Mouse (Mus musculus) embryo, embryonic 11 days (tissue): ENCODE data around the gene Prkcq.

Experiments used
- DNase-seq: peaks from one replicate; pipeline ENCODE4 v3.0.0-alpha.2; 2015

The Prkcq gene

DNA sequence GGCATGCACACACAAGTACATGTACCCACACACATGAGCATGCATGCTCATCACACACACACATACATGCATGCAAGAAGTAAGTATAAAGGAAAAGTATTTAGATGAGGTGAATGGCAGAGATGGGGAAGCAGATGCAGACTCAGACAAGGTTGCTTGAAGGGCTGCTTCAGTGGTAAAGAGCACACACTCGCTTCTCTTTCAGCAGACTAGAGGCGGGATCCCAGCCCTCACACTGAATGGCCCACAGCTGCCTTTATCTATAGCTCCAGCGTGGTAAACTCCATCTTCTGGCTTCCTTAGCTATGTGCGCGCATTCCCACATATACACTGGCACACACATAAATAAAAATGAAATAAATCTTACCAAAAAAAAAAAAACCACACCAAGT, 53.6 kb downstream of the Prkcq start:
- DNase-seq, result no peak

DNA sequence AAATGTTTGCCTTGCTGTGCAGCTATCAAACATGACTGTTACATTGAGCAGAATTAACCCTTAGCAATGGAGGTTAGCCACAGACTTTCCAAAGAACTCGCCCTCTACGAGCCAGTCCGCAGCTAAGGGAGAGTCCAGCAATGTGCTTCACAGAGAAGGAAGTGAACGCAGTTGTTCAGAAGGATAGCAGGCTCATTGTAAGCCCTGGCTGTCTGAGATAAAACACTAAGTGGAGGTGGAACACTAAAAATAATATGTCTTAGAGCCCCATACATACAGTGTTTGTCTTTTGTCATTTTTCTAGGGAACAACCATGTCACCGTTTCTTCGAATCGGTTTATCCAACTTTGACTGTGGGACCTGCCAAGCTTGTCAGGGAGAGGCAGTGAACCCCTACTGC, 54.6 kb downstream of the Prkcq start:
- no peak for DNase-seq

DNA sequence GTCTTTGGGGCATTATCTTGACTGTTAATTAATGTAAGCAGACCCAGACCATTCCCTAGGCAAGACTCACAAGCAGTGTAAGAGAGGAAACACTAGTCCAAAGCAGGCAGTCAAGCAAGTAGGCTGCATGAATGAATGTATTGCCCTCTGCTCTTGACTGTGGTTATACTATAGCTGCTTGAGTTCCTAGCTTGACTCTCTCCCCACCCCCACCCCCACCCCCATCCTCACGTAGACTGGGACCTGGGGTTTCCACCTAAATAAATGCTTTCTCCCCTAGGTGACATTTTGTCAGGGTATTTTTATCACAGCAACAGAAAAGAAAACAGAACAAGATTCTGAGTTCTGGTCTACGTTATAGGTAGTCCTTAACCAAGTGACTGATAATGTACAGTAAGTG, 57.2 kb downstream of the Prkcq start:
- DNase-seq, result no peak

DNA sequence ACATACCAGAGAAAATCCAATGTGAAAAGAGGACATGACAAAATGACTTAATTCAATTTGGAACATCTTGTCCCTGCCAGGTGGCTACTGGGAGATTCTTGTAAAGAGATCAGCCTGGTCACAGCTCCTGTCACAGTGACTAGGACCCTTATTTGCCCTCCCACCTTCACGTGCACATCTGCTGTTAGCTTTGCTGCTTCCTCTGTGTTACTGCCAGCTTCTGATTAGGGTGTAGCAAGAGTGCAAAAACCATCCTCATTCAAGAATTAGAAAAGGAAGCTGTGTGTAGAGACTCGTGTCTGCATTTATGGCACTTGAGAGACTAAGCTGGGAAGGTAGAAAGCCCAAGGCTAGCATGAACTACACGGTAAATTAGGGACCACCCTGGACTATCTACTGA, 59.2 kb downstream of the Prkcq start:
- no peak for DNase-seq

DNA sequence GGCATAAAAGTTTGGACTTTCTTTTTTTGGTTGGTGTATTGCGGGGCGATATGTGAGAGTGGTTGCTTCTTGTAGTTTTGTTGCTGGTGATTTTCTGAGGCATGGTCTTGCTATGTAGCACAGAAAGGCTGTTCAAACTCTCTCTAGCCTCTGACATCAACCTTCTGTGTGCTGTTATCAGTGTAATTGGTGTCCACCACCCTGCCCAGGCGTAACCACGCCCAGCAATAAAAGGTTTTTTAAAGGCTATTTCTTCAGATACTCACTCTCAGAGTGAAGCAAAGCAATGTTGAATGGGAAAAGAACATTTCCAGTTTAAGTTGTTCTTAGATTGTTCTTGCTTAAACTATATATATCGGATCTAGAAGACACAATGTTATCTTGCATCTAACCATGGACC, 60.1 kb downstream of the Prkcq start:
- no peak for DNase-seq

DNA sequence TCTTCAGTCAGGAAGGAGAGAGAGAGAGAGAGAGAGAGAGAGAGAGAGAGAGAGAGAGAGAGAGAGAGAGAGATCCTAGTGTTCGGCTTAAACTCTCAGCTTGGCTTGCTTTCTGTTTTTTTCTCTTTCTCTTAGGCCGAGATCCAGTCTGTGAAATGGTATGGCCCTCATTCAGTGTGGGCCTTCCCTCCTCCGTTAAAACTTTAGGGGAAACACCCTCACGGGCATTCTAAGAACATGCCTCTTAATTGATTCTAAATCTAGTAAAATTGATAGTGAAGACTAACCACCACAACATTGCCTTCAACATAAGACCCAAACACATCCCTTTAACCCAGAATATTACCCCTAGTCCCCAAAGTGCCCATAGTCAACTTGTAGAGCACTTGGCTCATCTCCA, 66.3 kb downstream of the Prkcq start:
- DNase-seq, result no peak

DNA sequence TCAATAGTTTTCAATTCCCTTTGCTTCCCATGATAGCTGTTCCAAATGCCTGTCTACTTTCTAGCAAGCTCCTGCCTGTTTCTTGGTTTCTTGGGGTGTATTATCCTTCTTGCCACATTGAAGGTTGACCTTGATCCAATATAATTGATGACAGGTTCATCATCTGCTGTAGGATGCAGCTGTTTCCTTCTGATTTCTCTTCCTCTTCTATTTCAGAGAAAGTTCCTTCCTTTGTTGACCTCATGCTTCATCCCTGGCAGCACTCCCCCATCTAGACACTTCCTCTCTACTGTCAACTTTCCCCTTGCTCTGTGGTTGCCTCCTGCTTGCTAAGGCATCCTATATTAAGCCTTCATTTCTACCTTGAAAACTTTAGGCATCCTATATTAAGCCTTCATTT, 67.6 kb downstream of the Prkcq start:
- no peak for DNase-seq

DNA sequence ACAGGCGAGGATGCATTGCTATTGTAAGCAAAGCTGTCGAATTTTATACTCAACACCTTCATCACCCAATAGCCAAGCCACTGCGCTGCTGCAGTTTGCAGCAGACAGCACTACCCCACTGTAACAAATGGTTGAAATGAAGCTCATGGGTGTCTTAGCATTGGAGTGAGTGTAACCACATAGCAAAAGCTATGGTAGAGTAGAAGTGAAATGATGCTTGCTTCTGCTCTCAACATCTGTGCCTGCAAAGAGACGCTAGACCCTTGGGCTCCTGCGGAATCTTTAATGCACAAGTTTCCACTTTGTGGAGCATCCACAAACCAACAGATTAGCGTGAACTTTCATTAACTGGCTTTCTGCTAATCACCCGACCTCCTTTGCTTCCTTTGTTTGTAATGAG, 74.0 kb downstream of the Prkcq start:
- no peak for DNase-seq

DNA sequence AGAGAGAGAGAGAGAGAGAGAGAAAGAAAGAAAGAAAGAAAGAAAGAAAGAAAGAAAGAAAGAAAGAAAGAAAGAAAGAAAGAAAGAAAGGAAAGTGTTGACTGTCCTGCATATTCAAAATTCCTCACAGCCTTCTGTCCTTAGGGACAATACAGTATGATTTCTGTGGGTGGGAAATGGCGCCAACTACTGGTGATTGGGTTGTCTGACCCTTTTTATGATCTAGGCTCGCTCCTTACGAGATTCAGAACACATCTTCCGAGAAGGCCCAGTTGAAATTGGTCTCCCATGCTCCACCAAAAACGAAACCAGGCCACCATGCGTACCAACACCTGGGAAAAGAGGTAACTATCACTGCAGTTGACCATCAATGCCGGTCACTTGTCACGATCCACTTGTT, 82.0 kb downstream of the Prkcq start:
- DNase-seq, result peak; percentile 42

DNA sequence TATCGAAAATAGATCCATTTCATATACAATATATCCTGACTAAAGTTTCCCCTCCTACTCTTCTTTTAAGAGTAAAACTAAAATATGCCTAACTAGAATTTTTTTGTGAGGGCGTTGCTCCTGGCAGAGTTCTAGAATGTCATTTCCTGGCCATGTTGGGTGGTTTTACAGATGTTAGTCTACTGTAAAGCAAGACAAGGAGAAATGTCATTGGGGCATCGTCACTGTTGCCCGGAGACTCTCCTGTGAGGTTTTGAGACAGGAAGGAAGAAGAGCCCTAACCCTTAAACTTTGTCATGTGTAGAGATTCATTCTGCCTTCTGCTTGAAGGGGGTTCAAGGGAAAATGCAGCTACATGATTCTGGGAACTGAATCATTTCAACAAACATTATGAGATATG, 82.5 kb downstream of the Prkcq start:
- DNase-seq, result no peak

DNA sequence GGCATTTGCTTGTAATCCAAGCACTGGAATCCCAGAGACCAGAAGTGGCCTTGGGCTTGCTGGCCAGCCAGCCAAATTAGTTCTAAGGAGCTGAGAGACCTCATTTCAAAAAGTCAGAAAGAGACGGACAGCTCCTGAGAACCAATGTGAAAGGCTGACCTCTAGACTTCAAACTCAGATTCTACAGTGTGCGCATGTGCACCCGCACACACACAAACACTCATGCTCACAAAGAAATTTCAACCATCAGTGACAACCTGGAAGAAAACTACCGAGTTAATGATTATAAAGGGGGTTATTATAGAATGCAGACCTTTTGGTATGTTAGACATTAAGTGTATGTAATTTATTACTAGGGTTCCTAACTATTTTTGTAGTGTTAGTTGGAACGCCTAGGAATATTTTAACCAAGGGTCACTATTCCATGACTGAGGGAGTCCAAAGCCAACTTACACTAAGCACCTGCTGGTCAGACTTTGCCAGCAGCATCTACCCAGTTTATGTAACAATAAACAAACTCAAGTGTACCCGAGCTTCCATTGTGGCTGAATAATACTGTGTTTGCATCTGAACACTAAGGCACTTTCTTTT, 85.4 kb downstream of the Prkcq start:
- DNase-seq, result no peak

DNA sequence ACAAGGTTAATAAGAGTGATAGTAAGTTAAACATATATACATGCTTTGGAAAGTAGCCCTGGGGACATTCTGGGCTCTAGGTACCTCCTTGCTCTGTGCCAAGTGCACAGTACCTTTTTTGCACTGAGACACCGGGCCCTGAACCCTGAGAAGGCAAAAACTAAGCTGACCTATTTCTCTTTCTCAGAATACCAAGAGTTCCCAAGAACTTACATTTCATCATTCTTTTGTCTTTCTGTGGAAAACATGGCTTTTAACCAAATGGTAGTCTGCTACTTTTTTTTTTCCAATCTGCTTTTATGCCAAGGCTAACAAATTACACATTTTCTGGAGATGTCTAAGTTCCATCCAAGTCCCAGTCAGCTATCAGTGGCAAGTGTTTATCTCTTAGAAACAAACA, 86.3 kb downstream of the Prkcq start:
- no peak for DNase-seq

DNA sequence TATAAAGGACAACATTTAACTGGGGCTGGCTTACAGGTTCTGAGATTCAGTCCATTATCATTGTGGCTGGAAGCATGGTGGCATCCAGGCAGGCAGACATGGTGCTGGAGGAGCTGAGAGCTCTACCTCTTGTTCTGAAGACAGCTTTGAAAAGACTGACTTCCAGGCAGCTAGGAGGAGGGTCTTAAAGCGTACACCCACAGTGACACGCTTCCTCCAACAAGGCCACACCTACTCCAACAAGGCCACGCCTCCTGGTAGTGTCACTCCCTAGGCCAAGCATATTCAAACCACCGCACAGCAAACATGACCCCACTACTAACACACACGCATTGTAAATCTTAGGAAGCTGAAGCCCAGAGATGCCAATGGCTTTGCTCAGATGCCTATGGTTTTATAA, 87.5 kb downstream of the Prkcq start:
- no peak for DNase-seq

DNA sequence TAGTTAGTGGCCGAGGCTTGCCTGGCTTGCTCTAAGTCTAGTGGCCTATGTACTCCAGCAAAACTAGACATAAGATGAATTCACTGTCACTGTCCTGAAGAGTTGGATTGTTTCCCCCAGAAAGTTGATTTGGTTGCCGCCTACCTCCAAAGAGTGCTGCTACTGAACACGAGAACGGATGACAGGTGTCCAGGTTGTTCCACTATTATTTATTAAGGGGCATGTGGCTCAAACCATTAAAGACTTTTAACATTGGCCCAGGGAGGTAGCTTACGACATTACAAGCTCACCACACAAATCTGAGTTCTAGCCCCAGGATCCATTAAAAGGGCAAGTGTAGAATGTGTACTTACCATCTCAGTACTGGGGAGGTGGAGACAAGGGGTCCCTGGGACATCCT, 92.9 kb downstream of the Prkcq start:
- DNase-seq, result no peak

DNA sequence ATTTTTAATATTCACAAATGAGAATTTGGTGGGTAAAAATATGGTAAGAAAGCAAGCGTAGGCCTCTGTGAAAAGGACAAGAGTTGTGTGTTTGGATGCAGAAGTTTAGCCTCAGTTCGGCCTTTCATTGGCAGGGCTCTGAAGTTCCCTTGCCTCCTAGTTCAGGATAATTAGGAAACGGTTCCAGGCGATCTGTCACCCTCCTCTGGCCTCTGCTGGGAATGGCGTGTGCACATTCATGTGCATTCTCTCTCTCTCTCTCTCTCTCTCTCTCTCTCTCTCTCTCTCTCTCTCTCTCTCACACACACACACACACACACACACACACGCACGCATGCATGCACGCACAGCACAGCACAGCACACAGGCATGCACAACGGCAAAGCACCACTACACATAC, 93.5 kb downstream of the Prkcq start:
- DNase-seq, result peak; percentile 17

DNA sequence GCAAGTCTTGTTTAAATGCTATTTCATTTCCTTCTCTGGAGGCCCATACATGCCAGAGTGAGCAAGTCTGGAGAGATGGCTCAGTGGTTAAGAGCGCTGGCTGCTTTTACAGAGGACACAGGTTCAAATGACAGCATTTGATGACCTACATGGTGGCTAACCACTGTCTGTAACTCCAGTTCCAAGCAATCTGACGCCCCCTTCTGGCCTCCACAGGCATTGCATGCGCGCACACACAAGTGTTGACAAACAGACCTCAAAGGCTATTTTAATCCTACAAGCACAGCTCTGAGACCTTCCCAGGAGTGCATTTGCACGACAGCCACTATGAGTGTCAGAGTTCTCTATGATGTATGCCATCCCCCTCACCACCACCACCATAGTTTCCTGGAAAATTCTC, 94.4 kb downstream of the Prkcq start:
- no peak for DNase-seq

DNA sequence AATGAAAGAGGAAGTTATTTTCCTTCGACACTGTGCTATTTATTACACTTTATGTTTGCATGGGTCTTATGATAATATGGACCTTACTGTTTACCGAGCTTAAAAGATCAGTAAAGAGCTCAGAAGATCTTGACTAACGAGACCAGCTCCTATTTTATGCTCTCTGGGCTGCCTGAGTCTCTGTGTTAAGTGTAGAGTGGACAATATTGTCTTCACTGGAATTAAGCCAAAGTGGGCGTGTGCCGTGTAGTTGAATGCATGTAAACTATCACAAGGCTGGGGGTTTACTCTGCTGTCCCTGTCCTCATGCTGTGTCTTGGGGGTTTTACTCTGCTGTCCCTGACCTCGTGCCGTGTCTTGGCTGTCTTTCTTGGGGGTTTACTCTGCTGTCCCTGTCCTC, 107.1 kb downstream of the Prkcq start:
- DNase-seq, result no peak

DNA sequence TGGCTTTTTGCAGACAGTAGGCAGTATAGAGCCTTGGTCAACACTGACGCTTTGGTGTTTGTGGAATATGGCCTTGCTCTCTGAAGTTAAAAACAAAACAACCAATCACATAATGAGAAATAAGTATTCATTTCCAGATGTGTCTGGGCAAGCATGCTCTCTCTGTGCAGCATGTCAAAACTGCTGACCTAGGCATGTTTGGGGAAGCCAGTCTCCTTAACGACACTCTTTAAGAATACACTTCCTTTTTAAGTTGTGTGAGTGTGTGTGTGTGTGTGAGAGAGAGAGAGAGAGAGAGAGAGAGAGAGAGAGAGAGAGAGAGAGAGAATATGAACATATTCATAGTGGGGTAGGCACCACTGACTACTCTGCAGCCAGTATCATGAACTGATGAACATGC, 108.3 kb downstream of the Prkcq start:
- no peak for DNase-seq

DNA sequence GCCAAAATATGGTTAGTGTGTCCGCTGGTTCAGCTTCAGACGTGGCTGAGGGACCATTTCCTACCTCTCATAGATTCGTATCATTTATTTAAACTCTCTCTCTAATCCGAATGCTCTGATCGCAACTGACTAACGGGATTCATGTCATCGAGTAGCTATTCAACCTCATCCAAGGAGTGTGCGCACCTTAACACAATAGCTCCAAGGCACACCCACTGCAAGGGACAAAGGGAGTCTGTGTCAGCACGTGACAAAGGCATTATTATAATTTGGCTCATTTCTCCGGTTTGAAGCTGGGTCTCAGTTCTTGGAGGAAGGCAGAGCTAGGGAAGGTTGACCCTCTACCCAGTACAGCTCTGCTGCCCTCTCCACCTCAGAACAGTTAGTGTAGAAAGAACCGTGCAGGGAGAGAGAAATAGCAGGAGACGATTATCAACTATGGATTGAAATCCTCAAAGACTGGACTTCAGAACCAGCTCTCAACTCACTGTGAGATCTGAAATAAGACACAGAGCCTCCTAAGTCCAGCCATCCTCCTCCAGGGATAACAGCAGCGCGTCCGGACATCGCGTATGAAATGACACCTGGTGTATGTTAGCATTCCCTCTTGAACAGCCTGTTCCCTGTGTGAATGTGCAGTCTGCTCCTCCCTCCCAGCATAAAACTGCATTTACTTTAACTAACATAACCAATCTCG, 116.1 kb downstream of the Prkcq start:
- DNase-seq, result no peak

DNA sequence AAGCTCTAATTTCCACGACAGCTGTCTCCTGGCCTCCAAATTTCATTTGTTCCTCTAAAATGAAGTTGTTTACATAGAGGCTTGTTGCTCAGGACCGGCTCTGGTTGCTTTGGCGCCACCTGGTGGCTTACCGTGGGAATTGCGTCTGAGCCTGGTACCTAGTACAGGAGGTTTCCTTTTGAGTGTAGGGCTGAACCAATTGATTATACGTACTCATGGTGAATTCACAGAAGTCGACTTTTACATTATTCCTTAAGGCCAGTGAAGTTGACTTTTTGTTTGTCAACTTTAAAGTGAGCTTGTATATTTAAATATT, 116.6 kb downstream of the Prkcq start:
- DNase-seq, result peak; percentile 77

DNA sequence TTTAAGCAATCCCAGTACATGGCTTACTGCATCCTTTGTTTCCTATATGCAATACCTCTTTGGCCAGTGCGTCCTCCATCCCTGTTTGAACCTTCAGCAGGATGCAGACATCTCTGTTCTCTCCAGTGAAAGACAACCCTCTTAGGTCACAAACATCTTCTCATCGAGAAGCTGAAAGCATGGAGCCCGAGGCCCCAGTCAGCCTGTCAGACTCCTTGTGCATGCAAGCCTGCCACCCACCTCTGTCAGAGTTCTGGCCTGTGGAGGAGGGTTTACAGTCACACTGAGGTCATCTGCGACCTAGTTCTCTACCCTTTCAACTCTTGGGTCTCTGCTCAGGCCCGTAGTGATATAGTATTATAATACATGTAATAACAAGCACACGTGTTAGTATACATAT, 119.0 kb downstream of the Prkcq start:
- DNase-seq, result no peak

DNA sequence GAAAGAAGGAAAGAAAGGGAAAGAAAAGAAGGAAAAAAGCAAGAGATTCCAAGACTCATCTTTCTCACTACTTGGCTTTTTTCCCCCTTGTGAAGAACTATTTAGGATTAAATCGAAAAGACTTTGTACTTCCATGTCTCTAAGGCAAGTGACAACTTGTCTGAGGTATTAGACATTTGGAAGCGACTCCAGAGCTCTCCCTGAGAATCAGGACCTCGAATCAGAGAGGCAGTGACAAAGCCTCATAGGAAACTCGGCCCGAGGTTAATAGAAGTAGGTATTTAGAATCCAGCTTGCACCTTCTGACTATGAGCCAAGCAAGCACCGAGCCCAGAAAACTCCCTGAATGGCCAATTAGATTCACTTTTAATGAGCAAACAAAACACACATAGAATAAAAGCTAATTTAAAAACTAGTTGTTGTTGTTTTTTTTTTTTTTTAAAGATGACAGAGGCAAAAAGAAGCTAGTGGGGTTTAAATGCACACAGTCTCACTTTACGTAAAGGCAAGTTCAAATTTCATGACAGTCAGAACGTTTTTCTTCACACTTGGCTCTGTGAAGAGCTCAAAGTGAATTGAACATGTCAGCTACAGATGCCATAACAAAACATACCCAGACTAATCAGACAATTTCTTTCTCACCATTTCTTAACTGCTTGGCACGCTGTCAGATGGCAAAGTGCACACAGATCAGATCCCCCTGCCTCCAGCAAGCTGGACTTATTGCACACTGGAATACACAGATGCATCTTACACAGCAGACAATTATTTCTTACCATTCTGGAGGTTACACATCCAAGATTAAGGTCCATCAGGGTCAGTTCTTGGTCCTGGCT, 119.9 kb downstream of the Prkcq start:
- DNase-seq, result no peak

DNA sequence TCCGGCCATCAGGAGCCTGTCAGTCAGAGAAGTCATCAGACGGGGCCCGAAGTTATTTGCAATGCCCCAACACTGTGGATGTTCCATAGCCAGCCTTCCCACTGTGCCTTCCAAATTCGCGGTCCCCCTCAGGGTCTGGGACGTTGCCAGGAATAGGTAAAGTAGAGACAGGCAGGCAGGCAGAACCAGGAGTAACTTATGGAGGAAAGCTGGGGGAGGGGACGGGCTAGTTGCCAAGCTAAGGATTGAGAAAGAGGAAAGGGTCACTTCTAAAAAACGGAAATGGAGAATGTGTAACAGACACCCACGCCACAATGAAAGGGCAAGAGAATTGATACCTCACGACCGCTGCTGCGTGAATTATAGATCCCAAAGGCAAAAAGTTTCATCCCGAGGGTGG, 121.2 kb downstream of the Prkcq start:
- no peak for DNase-seq

DNA sequence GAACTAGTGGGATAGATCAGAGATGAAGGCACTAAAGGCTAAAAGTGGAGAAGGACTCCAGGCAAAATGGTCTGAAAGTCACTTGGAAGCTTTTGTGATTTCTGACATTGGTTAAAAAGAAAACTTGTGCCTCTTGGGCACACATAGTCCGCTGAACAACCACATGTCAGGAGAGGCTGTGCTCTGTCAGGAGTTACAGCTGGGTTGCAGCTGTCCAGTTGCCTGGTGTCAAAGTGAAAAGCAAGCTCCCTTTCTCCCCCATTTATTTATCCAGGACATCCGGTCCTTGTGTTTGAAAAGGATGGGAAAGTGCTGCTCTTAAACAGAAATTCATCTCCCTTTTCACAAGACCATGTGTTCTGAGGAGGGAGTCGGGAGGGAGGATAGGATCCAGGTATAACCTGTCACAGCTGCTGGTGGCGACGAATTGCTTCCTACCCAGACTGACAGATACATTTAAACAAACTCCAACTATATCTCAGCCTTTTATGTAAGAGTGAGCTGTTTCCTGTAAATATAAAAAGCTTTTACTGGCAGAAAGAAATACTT, 122.8 kb downstream of the Prkcq start:
- peak; percentile 10 for DNase-seq
